Mouse (Mus musculus): ENCODE measurements around the gene Vamp2. TPM values are rescaled to one million over a fixed set of nuclear protein-coding genes. Genes with fewer than 3 reads are reported as not detected.

Vamp2 gene
- polyA plus RNA-seq, 1 experiment: 1,200 TPM

DNA sequence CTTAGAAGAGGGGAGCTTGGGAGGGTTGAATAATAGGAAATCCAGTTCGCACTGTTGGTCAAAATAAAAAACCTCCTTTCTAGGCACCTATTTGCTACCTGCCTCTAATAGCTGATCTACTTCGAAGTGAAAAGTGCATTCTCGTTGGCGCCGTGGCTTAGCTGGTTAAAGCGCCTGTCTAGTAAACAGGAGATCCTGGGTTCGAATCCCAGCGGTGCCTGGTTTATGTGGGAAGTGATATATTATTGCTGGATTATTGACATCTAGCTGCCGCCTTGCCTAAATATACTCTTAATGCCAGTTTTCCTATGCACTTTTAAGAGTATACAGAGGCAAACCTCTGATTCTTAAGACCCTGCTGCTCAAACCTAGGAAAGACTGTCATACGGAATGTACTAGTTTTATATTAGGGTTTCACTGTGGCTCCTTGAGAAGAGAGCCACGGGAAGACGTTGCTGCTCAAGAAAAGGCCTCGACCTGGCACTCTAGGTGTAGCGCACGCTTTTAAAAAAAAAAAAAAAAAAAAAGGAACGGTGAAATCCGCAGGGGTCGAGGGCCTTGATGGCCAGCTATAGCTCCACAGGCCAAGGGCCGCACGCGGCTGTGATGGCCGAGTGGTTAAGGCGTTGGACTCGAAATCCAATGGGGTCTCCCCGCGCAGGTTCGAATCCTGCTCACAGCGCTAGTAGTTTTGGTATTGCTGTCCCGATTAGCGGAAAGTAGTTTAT, 22.2 kb downstream of the Vamp2 start:
- DNase-seq (ENCODE audit: extremely low spot score in 1 of 2, low spot score in 1 of 2): peak in 1 of 2 experiments; percentile 94

DNA sequence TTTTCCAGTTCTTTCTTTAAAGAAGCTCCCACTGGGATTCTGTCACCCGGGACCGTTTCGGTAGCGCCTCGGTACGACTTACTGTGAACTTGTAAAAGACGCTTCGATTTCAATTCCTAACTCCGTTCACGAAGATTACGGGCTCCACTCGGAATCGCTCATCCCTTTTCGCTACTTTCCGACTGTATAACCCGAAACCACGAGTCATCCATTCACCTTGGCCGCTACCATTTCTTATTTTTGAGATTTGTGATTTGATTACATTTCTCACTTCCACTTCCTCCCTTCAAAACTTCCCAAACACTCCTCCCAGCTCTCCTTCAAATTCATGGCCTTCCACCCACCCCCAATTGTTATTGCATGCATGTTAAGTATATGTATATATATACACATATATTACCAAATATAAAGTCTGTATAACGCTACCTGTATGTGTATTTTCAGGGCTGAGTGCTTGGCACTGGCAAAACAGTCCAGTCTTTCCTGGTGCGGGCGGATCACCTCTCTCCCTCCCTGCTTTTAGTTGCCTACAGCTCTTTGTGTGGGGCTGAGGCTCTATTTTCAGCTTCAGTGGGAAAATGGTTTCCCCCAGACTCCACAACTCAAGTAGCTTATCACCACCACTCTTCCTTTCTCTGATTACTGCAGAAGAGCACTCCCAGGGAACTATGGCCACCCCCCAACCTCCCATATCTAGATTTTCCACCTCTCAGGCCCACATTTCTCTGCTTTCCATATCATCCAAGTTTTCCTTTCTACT, 22.9 kb downstream of the Vamp2 start:
- no peak for DNase-seq (ENCODE audit: extremely low spot score in 1 of 2, low spot score in 1 of 2)

DNA sequence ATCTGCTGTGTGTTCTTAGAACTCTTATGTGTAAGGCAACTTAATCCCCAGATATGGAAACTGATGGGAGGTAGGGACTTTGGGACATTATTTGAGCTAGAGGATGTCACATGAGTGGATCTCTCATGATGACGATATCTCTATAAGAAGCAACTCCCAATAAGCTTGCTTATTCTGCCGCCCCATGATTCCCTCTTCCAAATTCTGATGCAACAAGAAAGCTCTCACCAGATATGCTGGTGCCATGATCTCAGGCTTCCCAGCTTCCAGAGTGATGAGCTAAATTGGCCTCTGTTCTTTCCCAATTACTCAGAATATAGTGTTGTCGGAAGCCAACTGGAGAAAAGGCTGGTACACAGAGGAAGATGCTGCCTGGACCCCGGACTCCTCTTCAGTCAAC, 23.6 kb downstream of the Vamp2 start:
- peak in 1 of 2 experiments; percentile 51 for DNase-seq (ENCODE audit: extremely low spot score in 1 of 2, low spot score in 1 of 2)

- no peak for DNase-seq (ENCODE audit: extremely low spot score in 1 of 2, low spot score in 1 of 2)
Observed at GRCm38 (mm10) chr11:69114018-69114417, 25.7 kb downstream of the Vamp2 start.

GRCm38 (mm10) chr11:69114621-69115020, 26.3 kb downstream of the Vamp2 start:
- DNase-seq (ENCODE audit: extremely low spot score in 1 of 2, low spot score in 1 of 2): no peak

- DNase-seq (ENCODE audit: extremely low spot score in 1 of 2, low spot score in 1 of 2): no peak
Observed at GRCm38 (mm10) chr11:69116843-69117242, 28.6 kb downstream of the Vamp2 start.

DNA sequence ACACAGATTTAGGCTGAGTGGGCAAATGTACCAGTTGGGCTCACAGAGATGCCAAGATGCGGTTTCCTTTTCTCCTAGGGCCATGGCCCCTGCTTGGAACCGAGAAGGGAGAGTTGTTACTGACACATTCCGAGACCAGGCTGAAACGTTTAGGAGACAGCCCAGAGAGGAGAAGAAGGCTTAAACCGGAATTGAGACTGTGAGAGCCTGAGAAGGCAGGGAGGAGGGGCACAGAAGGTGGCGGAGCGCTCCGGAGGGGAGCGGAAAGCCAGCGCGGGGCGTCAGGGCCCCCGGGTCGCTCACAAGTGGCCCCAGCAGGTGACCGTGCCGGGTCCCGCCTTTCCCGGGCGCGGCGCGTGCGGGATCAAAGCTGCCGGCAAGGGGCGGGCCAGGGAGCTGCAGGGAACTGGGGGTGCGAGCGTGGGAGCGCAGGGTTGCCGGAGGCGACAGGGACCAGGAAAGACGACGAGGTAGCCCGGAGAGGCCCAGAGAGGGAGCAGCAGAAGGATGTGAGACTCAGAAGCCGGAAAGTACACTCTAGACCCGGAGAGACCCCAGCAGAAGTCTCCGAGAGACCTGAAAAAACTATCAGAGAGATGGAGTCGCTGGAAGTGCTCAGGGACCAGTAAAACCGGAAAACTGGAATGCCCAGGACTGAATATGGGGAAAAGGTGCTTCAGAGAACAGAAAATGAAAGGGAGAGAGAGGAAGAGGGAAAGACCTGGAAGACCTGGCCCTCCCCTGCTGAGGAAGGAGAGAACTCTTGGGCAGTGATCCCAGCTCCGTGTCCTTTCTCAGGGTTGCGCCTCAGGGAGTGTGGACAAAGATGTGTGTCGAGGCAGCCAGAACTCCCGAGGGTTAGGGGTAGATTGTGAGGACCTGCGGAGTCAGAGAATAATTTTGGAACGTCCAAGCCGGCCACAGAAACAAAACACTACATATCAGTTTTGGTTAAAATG, 29.7 kb downstream of the Vamp2 start:
- no peak for DNase-seq (ENCODE audit: extremely low spot score in 1 of 2, low spot score in 1 of 2)

DNA sequence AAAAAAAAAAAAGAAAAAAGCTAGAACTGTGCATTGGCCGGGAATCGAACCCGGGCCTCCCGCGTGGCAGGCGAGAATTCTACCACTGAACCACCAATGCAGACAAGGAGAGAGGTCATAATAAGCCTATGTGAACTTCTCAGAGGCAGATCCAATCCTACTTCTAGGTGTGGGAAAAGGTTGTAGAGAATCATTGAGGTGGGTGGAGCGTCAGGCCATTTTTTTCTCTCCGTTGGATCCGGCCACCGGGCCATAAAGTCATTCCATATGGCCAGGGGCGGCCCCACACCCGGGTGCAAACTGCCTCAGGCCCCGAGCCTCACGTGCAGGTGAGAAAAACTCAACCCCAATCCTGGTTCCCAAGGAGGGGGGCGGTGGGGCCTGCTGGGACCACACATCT, 30.5 kb downstream of the Vamp2 start:
- DNase-seq (ENCODE audit: extremely low spot score in 1 of 2, low spot score in 1 of 2): peak in 1 of 2 experiments; percentile 99

DNA sequence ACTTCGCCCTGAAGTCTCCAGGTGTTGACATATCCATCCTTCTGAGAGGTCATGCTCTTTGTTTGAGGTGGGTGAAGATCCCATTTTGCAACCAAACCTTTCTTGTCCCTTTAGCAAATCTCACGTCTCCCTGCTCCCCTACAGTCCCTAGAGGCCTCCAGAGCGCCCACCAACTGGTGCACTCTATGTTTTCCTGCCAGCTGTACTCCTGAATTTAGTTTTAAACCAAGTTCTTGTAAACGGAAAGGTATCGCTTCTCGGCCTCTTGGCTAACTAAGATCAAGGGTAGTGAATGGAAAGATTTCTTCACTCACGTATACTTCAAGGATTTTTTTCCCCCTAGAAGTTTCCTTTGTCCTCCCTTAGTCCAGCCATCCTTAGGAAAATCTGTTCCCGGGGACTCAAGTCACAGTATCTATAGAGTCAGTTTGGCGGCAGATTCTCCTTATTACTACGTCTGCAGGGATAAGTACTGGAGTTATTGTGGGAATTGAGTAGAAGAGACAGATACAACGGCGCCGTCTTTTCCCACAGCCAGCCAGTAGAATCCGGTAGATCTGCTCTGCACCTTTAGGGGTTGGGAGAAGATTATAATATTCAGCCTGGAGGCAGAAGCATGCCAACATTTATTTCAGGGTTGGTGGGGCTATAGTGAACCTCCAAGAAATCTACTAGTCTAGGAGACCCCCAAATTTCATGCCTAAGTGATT, 31.3 kb downstream of the Vamp2 start:
- no peak for DNase-seq (ENCODE audit: extremely low spot score in 1 of 2, low spot score in 1 of 2)

GRCm38 (mm10) chr11:69120221-69121000, 32.1 kb downstream of the Vamp2 start, which contains the start of gene Hes7:
Gene Hes7 (plus strand): TSS chr11:69120404.
- DNase-seq (ENCODE audit: extremely low spot score in 1 of 2, low spot score in 1 of 2): no peak

DNA sequence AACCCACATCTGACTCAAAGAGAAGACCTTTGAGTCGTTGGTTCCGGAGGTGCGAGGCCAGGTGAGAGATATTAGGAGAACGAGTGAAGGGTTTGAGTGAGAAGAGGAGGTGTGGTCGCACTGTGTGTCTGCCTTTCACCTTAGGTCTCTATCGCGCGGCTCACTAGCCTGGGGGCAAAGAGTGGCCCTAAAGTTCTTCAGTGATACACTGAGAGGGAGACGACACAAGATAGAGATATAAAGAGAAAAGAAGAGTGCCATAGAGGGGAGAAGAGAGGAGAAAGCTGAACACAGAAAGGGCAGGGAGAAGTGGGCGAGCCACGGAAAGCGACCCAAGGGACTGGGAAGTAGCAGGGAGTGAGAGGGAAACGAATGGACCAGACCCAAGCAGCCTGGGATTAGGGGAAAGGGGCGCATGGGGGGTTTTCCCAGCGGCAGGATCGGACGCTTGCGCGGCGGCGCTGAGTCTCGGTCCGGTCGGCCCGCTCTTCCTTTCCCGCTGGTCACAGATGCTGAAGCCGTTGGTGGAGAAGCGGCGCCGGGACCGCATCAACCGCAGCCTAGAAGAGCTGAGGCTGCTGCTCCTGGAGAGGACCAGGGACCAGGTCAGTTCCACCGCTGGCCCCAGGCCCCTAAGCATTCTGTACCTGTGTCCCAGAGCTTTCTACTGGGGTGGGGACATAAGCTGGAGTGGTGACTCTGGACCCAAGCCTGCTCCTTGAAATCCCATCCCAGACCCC, 32.9 kb downstream of the Vamp2 start:
- DNase-seq (ENCODE audit: extremely low spot score in 1 of 2, low spot score in 1 of 2): no peak

GRCm38 (mm10) chr11:69121741-69122335, 33.5 kb downstream of the Vamp2 start:
- no peak for DNase-seq (ENCODE audit: extremely low spot score in 1 of 2, low spot score in 1 of 2)

- peak in 1 of 2 experiments; percentile 86 for DNase-seq (ENCODE audit: extremely low spot score in 1 of 2, low spot score in 1 of 2)
Observed at GRCm38 (mm10) chr11:69122336-69122951, 34.2 kb downstream of the Vamp2 start, which contains the start of gene 9130213A22Rik. Gene 9130213A22Rik (minus strand): TSS chr11:69122589.

- peak; percentile 86 to 98 for DNase-seq (ENCODE audit: extremely low spot score in 1 of 2, low spot score in 1 of 2)
Observed at GRCm38 (mm10) chr11:69123056-69123692, 34.9 kb downstream of the Vamp2 start.

GRCm38 (mm10) chr11:69123693-69124497, 35.6 kb downstream of the Vamp2 start:
- peak; percentile 84 to 99 for DNase-seq (ENCODE audit: extremely low spot score in 1 of 2, low spot score in 1 of 2)

GRCm38 (mm10) chr11:69124498-69124847, 36.2 kb downstream of the Vamp2 start:
- peak in 1 of 2 experiments; percentile 95 for DNase-seq (ENCODE audit: extremely low spot score in 1 of 2, low spot score in 1 of 2)
